Mouse (Mus musculus) spleen, adult 2 months (tissue): ENCODE measurements at regions not wholly inside any gene's neighbourhood (a gene's known extent, or its start where the extent isn't known, plus 50 kb on each side); places are given as distances from the start of the nearest gene placed in this dataset.

Source experiments
- DNase-seq, 2 experiments: peaks; one replicate each; pipeline versions ENCODE4 v3.0.0 to v3.0.0-alpha.2; 2012 to 2021; ENCODE audit warnings: low spot score in 2 of 2, low read depth in 1 of 2
- H3K27ac ChIP-seq: fragments of 200-500 bp; 2 replicates; pipeline ENCODE4 v1.5.1; 2012; ENCODE audit warnings: low read length, inconsistent platforms; ENCODE audit not compliant: insufficient read depth
- H3K27me3 ChIP-seq: fragments of 200-500 bp; 2 replicates; pipeline ENCODE4 v1.6.1; 2012; ENCODE audit warnings: mild to moderate bottlenecking, moderate library complexity, low read length, inconsistent platforms; ENCODE audit not compliant: control insufficient read depth, insufficient read depth
- H3K36me3 ChIP-seq: fragments of 200-500 bp; 2 replicates; pipeline ENCODE4 v1.6.1; 2012; ENCODE audit warnings: mild to moderate bottlenecking, low read length, inconsistent platforms; ENCODE audit not compliant: control insufficient read depth, insufficient read depth
- H3K4me1 ChIP-seq: fragments of 200-500 bp; 2 replicates; pipeline ENCODE4 v1.6.1; 2011; ENCODE audit warnings: inconsistent platforms; ENCODE audit not compliant: control insufficient read depth, insufficient read depth, insufficient read length
- H3K4me3 ChIP-seq: fragments of 200-500 bp; 2 replicates; pipeline ENCODE4 v1.5.1; 2011; ENCODE audit warnings: mild to moderate bottlenecking, inconsistent platforms; ENCODE audit not compliant: insufficient read depth, insufficient read length; ENCODE audit errors: extremely low read depth
- CTCF ChIP-seq: fragments of 200-500 bp; IDR thresholded peaks from 2 replicates; pipeline ENCODE4 v1.5.1; 2011; ENCODE audit warnings: mild to moderate bottlenecking, inconsistent platforms; ENCODE audit not compliant: insufficient read depth, insufficient read length, insufficient replicate concordance; ENCODE audit errors: extremely low read depth
- POLR2A ChIP-seq: fragments of 200-500 bp; IDR thresholded peaks from 2 replicates; pipeline ENCODE4 v1.6.1; 2011; ENCODE audit warnings: low read depth, low read length, inconsistent platforms
- WGBS: fragments of 180-500 bp; shearing (Covaris S2); methylation state at CpG from one replicate; pipeline ENCODE4 v1.1.7; 2018; 5-methylcytosine and 5-hydroxymethylcytosine counted together

DNA sequence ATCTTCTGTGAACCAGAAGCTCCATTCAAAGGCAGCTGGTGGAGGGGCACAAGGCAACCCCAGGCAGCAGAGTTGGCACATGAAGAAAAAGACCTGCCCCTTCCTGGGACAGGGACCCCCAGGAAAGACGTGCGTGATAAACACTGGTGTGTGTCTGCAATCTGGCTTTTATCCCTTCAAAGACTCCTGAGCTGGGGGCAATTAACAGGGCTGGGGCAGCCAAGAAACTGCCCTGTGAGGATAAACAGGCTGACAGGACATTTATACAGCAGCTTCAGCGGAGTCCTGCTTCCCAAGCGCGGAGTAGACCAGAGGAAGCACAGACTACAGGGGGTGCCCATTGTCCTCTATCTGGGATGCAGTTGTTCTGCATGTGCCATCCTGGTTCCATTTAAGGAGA, 167.0 kb downstream of the Chic2 start:
- Histone ChIP-seq H3K4me1 (no peaks in the 10 kb centered on the region), H3K4me3 (no peak overlapping the region), H3K36me3 (no peaks in the 10 kb centered on the region), H3K27ac (no peak overlapping the region), H3K27me3 (no peaks in the 10 kb centered on the region)
- no peak for DNase-seq
- TF ChIP-seq POLR2A = no peak
- TF ChIP-seq CTCF = no peak
- WGBS = 90% methylated on average over 5 of the region's 5 CpGs

DNA sequence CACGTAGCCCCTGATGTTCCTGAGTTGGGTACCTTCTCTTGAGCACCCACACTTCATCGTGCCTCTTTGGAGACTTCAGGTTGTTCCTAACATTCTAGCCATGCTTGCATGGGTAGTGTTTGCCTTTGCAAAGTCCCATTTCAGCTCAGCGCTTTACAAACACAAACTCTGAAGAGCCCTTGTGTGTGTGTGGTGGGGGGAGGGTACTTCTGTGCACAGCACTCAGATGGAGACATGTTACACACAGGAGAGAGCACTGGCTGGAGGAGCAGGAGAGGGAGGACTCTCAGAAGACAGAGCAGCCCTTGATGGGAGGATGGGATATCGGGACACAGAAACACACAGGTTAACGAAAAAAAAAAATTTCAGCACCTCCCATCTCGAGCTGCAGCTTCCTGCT, 167.4 kb downstream of the Chic2 start:
- 73% methylated on average over 6 of the region's 6 CpGs for WGBS
- H3K27ac ChIP-seq = no peak overlapping the region
- TF ChIP-seq POLR2A (no peak), CTCF (no peak)
- H3K27me3 ChIP-seq = no peaks in the 10 kb centered on the region
- no peak overlapping the region for H3K4me3 ChIP-seq
- no peaks in the 10 kb centered on the region for H3K4me1 ChIP-seq
- DNase-seq = no peak
- H3K36me3 ChIP-seq = no peaks in the 10 kb centered on the region

DNA sequence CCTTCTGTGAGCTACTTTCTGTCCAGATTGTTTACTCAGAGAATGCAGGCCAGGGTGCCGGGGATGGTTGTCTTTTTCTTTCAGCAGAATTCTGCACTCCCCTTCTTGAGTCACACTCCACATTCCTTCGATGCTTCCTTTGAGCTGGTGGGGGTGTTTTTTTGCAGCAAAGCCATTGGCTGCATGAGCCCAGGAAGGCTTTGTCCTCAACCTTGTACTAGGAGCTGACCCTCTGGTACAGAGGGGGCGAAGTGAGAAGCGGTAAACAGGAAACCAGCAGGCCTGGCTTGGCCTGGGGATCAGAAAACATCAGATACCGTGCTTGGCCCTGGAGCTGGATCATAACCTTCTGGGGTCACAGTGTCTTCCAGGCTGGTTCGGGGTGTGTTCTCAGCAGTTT, 169.9 kb downstream of the Chic2 start:
- 75% methylated on average over 6 of the region's 6 CpGs for WGBS
- TF ChIP-seq CTCF (no peak), POLR2A (no peak)
- no peaks in the 10 kb centered on the region for H3K27me3 ChIP-seq
- no peak overlapping the region for H3K27ac ChIP-seq
- no peak overlapping the region for H3K4me3 ChIP-seq
- no peak for DNase-seq
- no peaks in the 10 kb centered on the region for H3K36me3 ChIP-seq
- H3K4me1 ChIP-seq = no peaks in the 10 kb centered on the region

DNA sequence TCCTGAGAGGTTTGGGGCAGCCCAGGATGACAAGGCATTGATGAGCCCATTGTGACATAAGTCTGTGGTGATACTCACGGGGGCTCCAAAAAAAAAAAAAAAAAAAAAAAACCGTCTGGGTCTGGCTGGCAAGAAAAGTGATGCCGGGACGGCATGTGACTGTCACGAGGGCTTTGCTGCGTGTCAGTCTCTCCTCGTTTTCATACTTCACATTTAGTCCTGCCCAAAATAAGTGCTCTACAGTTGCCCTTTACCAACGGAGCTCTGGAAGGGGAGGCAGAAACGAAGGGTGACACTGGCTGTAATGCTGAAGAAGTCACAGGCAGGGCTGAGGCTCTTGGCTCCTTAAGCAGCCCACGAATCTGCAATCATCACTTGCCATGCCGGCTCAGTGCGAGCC, 167.9 kb upstream of the Lnx1 start:
- Histone ChIP-seq H3K4me3 (no peak overlapping the region), H3K4me1 (no peaks in the 10 kb centered on the region), H3K27me3 (no peaks in the 10 kb centered on the region), H3K36me3 (no peaks in the 10 kb centered on the region), H3K27ac (no peak overlapping the region)
- WGBS = 90% methylated on average over 12 of the region's 12 CpGs
- TF ChIP-seq POLR2A (no peak), CTCF (no peak)
- no peak for DNase-seq

DNA sequence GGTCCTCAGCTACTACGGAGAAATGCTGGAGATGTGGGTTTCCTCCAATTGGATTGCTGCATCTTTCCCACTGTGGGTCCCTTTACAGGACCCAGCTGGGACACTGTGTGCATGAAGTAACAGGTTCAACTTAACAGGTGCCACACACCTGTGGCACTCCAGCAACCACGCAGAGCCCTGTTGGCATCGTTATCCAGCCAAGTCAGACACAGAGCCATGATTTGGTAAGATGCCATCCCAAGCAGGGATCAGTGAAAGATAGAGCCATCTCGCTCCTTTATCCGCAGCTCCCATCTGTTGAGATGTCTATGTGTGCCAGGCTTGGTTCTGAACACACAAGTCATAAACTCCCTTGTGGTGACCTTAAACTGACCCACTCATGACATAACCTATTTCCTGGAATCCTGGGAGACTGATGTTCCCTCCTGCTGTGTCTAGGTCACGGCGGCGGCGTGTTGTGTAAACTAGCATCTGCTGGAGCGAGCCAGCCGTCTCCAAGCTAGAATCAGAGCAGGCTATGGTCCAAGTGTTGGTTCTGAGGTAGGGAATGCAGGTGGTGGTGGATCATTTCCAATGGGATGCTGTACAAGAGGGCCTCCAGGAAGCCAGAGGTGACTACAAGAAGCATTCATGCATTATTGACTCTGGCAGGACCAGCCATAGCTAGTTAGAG, 164.5 kb upstream of the Lnx1 start:
- Histone ChIP-seq H3K4me1 (no peaks in the 10 kb centered on the region), H3K27ac (no peak overlapping the region), H3K36me3 (no peaks in the 10 kb centered on the region), H3K4me3 (no peak overlapping the region), H3K27me3 (no peaks in the 10 kb centered on the region)
- no peak for TF ChIP-seq CTCF
- TF ChIP-seq POLR2A = no peak
- DNase-seq = no peak
- WGBS = 95% methylated on average over 11 of the region's 11 CpGs

DNA sequence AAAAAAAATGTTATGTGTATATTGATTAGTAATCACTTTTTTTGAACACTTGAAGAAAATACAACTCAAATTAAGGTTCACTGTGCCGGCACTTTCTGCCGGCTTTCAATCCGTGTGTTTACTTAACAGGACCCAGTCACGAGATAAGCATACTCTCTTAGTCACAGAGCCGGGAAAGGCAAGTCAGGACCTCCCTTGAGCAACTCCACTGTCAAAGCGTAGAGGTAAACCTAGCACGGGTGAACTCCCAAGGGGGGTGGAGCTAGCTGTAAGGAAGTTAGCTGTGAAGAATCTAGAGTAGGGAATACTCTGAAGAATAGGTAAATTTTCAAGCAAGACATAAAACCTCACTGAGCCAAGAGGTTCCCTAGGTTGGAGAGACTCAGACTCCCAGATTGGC, 164.0 kb upstream of the Lnx1 start:
- no peak for DNase-seq
- TF ChIP-seq CTCF (no peak), POLR2A (no peak)
- Histone ChIP-seq H3K36me3 (no peaks in the 10 kb centered on the region), H3K27me3 (no peaks in the 10 kb centered on the region), H3K4me1 (no peaks in the 10 kb centered on the region), H3K4me3 (no peak overlapping the region), H3K27ac (no peak overlapping the region)
- WGBS = 58% methylated on average over 7 of the region's 7 CpGs

DNA sequence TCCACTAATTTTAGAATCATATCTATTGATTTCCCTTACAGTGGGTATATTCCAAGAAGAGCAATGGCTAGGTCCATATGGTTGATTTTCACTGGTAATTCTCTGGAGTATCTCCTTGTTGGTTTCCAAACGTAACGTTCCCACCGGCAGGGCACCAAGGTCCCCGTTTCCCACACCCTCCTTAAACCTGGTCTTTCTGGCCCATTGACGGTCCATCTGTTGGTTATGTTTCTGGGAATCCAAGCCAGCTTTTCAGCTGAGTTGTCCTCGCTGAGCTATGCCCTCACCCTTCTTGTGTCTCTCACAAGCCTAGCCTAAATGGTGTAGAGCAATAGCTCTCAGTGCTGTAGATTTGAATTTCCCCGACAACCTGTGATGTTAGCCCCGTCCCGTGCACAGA, 162.7 kb upstream of the Lnx1 start:
- TF ChIP-seq CTCF (no peak), POLR2A (no peak)
- Histone ChIP-seq H3K4me3 (no peak overlapping the region), H3K27me3 (no peaks in the 10 kb centered on the region), H3K36me3 (no peaks in the 10 kb centered on the region), H3K4me1 (no peaks in the 10 kb centered on the region), H3K27ac (no peak overlapping the region)
- no peak for DNase-seq
- 93% methylated on average over 9 of the region's 9 CpGs for WGBS
